Mouse (Mus musculus) bone marrow macrophage, adult 2 months (primary cell): ENCODE measurements around the gene Mark2.

ENCODE experiments used
- CTCF ChIP-seq: IDR thresholded peaks from 2 replicates; pipeline ENCODE4 v1.5.1; 2012; ENCODE audit warnings: low read depth, mild to moderate bottlenecking, low read length, moderate library complexity
- POLR2A ChIP-seq: IDR thresholded peaks from 2 replicates; pipeline ENCODE4 v1.6.1; 2012; ENCODE audit warnings: mild to moderate bottlenecking, low read depth, low read length, borderline replicate concordance

- no peak for TF ChIP-seq POLR2A
- TF ChIP-seq CTCF: no peak
Measured at GRCm38 (mm10) chr19:7340371-7340779, 1.3 kb downstream of the Mark2 start.
